Mouse (Mus musculus) left cerebral cortex, adult 2 months (tissue): ENCODE data around the gene Retreg3. TPM values are rescaled to one million over a fixed set of nuclear protein-coding genes. Genes with fewer than 3 reads are reported as not detected.

Source experiments
- DNase-seq, 2 experiments: peaks; one replicate each; pipeline ENCODE4 v3.0.0; 2021 to 2022; ENCODE audit warnings: low spot score in 2 of 2, mixed read lengths in 1 of 2; ENCODE audit errors: extremely low spot score in 1 of 2
- H3K27ac ChIP-seq: fragments of 200-600 bp; 2 replicates; pipeline ENCODE4 v1.8.1; 2022
- H3K4me3 ChIP-seq: fragments of 200-600 bp; 2 replicates; pipeline ENCODE4 v1.8.1; 2022
- CTCF ChIP-seq: fragments of 200-600 bp; IDR thresholded peaks from 2 replicates; pipeline ENCODE4 v1.8.1; 2022; ENCODE audit warnings: antibody characterized with exemption, mild to moderate bottlenecking, moderate library complexity
- intact Hi-C: fragments of 180-260 bp; cut with DNase I; formaldehyde crosslinking; loops from one replicate; pipeline ENCODE4 v1.15.1; 2025
- total RNA-seq, 2 experiments: library from RNA; stranded (reverse); gene quantifications; 2 replicates each; pipeline ENCODE4 v1.2.3; 2021

The Retreg3 gene
- total RNA-seq, 2 experiments from 2014 or later: 50.7 to 56.6 TPM

DNA sequence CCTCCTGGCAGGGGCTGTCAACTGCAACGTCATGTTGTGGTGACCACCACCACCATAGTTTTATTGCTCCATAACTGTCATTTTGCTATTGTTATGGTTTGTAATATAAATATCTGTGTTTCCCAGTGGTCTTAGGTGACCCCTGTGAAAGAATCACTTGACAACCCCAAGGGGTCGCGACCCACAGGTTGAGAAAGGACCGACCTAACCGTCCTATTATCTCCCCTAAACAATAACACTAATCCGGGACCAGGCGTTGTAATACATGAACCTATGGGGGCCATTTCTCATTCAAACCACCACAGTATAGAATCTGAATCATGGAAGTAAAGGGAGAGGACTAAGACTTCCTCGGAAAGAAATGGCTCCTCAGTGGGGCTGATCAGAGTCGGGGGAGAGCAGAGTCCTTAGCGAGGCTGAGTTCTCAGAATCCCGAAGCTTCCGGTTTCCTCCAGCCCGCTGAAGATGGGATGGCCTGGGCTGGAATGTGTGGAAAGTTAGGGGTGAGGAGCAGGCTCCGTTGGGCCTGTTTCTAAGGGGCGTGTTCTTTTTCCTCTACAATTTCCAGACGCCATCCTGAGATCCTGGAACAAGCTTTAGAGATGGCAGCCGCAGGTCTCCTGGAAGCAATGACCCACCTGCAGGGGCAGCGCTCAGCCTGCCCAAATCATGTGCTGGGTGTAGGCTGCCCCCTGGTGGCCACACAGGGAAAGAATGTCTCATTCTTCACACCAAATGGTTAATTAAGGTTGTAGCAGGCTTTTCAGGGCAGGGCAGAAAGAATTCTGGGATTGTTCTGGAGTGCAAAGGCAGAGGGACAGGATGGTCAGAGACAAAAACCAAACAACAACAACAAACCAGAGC is 52.9 kb downstream of the Retreg3 start:
- TF ChIP-seq CTCF: peak; percentile 96
- intact Hi-C loops: loop anchor here (1.0 to 2.0 kb wide), 2 partner anchors 83 to 174 kb away; no protein-coding TSS in a partner anchor
- DNase-seq: peak; percentile 77 to 80
- Histone ChIP-seq H3K4me3 (peak overlapping the region; percentile 31; the same call in 1 of the 2 replicates), H3K27ac (no peak overlapping the region)

DNA sequence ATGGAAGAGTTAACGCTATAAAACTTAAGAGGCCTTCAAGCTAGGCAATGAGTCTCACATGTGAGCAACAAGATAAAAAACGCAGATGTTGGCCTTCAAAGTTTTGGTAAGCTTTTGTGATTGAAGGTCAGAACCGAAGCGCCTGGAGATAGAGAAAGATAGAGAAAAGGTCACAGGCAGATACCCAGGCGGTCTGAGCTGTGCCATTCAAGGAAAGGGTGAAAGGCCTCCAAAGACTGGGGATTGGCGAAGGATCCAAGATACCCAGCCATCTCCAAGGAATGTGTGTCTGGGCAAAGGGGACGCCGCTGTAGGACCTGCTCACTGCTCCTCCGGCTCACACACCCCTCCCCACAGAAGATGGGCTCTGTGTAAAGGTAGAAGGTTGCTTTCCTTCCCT is 54.7 kb downstream of the Retreg3 start:
- Histone ChIP-seq H3K27ac (no peak overlapping the region; the same call in 1 of the 2 replicates), H3K4me3 (no peak overlapping the region)
- intact Hi-C loops: no loop called here
- DNase-seq: no peak
- TF ChIP-seq CTCF: no peak

DNA sequence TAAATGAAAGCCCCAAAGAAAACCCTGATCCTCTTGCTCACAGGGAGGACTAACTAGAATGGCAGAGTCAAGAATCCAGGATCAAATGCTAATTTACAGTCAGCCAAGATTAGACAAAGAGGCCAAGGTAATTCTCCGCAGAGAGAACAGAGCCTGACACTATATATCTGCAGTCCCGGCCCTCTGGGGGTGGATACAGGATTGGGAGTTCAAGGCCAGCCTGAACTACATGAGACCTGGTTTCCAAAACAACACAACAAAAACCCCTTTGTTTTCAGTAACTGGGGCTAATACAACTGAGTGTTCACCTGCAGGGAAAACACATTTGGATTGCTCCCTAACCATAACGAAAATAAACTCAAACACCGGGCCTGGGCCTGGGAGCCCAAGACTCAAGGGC is 55.2 kb downstream of the Retreg3 start:
- intact Hi-C loops: no loop called here

DNA sequence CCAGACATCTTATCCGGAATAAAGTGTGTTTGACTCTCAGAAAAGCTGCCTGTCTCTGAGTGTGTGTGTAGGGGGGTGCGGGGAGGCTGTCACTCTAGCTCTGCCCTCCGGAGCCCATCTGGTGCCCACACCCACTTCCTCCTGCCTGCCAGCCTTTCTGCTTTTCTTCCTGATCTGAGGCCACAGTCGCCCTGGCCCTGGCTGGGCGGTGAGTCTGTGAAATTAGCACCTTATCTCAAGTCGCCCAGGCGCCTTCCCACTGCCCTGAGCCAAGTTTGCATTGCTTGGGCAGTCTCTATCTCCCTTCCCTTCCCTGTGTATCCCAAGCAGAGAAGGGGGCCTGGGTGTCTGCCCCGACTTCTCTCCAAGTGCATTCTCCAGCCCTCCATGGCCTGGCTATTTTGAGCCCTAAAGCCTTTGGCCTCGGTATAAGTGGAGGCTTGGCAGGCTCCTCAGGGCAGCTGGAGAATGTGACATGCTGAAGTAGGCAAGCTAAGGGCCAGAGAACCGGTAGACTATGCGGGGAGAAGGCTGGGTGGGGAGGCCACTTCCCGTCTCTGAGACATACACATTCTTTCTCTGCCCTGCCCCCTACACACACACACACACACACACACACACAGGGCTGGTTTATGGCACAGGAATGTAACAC is 55.9 kb downstream of the Retreg3 start:
- no peak for DNase-seq
- no peak for TF ChIP-seq CTCF
- intact Hi-C loops: no loop called here
- Histone ChIP-seq H3K4me3 (no peak overlapping the region), H3K27ac (peak overlapping the region; percentile 80)

More for the DNA sequence above, 55.2 kb downstream of the Retreg3 start:
- TF ChIP-seq CTCF: no peak
- no peak for DNase-seq
- no peak overlapping the region for H3K4me3 ChIP-seq
- no peak overlapping the region; the same call in none of the 2 replicates for H3K27ac ChIP-seq

DNA sequence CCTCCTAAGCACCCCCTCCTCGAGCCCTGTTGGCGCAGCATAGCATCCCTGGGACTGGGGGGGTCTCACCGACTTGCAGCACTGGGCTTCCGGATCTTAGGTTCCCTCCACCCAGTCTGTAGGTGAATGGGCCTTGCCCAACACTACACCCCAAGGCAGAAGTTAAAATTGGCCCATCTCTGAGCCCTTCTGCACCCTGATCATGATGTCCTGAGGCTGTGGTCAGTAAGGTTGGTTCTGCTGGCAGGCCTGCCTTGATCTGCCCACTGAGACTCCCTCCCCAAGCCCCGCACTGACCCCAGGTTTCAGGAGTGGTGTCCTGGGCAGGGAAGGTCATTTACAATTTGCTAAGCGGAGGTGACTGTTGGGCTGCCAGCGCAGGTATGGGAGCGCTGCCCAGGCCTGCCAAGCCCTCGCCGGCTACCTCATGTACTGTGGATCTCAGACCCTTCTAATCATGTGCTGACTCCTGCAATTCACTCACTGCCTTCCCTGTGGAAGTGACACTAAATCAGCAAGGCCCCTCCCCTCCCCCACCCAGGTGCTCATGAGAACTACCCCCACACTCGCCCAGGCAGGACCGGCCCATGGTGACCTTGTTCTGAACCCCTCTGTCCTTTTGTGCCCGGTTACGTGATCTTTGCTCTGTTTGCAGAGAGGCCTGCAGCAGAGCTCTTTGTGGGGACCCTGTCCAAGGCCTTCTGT is 56.6 kb downstream of the Retreg3 start:
- Histone ChIP-seq H3K4me3 (no peak overlapping the region), H3K27ac (peak overlapping the region; percentile 80)
- intact Hi-C loops: no loop called here
- no peak for DNase-seq
- no peak for TF ChIP-seq CTCF

DNA sequence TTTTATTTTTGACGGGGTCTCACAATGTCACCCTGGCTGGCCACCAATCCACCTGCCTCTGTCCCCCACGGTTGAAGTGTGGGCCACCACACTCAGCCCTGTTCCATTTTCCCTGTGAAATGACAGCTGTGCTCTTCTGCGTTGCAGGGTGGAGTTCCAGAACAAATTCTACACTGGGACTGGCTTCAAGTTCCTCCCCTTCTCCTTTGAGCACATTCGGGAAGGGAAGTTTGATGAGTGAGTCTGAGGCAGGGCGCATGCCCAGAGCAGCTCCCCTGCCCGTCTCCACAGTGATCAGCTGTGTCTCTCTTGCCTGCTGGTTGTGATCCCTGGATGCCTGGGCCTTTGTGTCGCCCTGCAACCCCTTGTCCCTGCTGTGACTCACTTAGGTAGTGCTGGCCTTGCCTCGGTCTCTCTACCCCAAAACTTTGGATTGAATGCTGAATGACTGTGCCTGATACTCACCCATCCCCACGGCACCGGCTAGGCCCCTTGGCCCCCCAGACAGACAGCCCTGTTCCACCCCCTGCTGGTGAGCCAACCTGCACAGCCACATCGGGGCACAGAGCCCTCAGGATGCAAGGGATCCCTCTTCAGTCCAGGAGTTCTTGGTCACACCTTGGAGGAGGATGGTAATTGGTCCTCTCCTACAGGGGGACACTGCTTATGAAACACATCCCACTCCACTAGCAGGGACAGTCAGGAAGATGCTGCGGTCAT is 57.4 kb downstream of the Retreg3 start:
- Histone ChIP-seq H3K4me3 (no peak overlapping the region), H3K27ac (peak overlapping the region; percentile 80)
- intact Hi-C loops: no loop called here
- TF ChIP-seq CTCF: no peak; the same call in 1 of the 2 replicates
- DNase-seq: no peak

DNA sequence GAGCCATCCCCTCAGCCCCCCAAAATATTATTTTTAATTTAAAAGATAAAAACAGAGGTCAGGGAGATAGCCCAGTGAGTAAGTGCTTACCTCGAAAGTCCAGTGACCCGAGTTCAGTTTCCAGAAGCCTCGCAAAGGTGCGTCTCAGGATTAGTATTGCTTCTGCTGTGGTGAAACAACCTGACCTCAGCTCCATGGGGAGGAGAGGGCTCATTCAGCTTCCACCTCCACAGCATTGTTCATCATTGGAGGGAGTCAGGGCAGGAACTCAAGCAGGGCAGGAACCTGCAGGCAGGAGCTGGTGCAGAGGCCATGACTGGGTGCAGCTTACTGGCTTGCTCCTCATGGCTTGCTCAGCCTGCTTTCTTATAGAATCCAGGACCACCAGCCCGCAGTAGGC is 58.6 kb downstream of the Retreg3 start:
- intact Hi-C loops: no loop called here
- Histone ChIP-seq H3K27ac (peak overlapping the region; percentile 60), H3K4me3 (no peak overlapping the region)
- DNase-seq: no peak
- no peak for TF ChIP-seq CTCF

DNA sequence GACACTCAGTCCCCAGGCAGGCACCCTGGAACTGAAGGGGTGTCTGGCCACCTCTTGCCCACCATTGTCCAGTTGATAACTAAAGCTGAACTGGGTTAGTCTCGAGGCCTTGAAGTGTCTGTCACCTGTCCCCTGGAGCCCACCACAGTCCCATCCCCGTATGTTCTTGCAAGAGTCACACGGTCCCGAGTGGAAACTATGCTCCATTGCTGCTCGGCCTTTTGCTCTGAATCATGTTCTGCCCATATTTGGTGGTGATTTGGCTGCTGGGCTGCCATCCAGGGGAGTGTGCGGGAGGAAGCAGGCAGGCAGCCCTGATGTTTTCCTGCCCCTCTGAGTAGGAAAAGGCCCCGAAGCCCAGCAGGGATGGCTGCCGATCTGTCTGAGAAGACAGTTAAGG is 59.6 kb downstream of the Retreg3 start:
- intact Hi-C loops: no loop called here
- no peak for TF ChIP-seq CTCF
- Histone ChIP-seq H3K27ac (peak overlapping the region; percentile 60), H3K4me3 (no peak overlapping the region)
- peak; percentile 57 to 69 for DNase-seq

DNA sequence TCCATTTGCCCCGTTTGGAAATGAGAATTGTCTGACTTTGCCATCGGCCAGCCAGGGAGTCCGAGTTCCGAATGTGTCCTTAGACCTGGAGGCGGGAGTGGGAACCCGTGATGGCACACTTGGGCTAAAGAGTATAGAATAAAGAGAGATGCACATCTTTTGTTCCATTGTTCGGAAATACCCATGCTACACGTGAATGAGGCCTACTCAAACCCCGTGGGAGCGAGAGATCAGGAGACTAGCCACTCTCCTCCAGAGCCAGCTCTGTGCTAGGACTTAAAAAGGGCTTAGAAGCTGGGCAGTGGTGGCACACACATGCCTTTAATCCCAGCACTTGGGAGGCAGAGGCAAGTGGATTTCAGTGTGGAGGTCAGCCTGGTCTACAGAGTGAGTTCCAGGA is 60.2 kb downstream of the Retreg3 start:
- intact Hi-C loops: no loop called here

DNA sequence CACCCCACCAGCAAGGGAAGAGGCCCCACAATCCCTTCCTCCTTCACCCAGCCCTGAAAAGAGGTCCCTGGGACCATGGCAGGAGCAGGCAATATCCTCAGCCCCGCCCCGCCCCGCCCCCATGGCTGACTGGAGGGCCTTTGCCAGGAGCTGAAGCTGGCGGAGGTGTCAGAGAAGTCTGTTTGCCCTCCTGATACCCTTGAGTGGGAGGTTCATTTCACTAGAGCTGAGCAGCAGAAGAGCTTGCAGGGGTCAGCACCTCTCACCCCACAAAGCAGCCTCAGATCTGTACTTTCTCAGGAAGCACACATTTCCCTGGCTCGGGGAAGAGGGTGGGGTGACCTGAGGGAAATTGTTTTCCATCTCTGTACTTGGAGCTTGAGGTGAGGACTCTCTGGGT is 61.0 kb downstream of the Retreg3 start:
- Histone ChIP-seq H3K27ac (peak overlapping the region; percentile 80), H3K4me3 (no peak overlapping the region)
- DNase-seq: no peak
- intact Hi-C loops: loop anchor here (1.0 kb wide), 1 partner anchor 75 kb away; no protein-coding TSS in a partner anchor
- no peak for TF ChIP-seq CTCF

More for the DNA sequence above, 60.2 kb downstream of the Retreg3 start:
- Histone ChIP-seq H3K4me3 (no peak overlapping the region), H3K27ac (peak overlapping the region; percentile 60)
- DNase-seq: no peak
- no peak for TF ChIP-seq CTCF

DNA sequence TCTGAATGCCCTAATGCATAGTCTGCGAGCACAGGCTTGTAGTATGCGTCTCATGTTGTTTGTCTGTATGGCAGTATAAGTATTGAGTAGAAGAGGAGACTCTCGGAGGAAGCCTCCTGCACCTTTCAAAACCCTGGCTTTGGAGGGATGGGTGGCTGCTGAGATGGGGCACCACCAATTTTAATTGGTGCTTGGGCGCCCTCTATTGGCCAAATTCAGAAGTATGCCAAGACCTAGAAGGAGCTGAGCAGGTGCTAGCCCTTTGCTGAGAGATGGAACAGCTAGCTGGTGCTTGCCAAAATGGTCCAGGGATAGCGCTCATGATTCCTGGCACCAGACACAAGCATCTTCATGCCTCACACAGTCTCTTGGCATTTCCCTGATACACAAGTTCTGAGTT is 61.8 kb downstream of the Retreg3 start:
- DNase-seq: peak; percentile 78 to 84
- Histone ChIP-seq H3K4me3 (no peak overlapping the region), H3K27ac (peak overlapping the region; percentile 80)
- peak; percentile 81 for TF ChIP-seq CTCF
- intact Hi-C loops: loop anchor here (1.0 kb wide), 1 partner anchor 75 kb away; no protein-coding TSS in a partner anchor
